Mouse (Mus musculus) embryonic fibroblast, embryonic 13.5 days (primary cell): ENCODE measurements around the gene Il11ra1.
A peak's percentile ranks its signal among the peaks of the same experiment; 100 is the strongest.
"Not testable (repeated sequence)": the region's sequence is repeated elsewhere in the genome, so short reads cannot be mapped to it uniquely, and the experiment has no call there.

Experiments
- CTCF ChIP-seq: IDR thresholded peaks from 2 replicates; pipeline ENCODE4 v1.5.1; 2011; ENCODE audit warnings: mild to moderate bottlenecking, control low read depth, low read length, moderate library complexity, borderline replicate concordance; ENCODE audit not compliant: insufficient read depth
- POLR2A ChIP-seq: IDR thresholded peaks from 2 replicates; pipeline ENCODE4 v1.6.1; 2011; ENCODE audit warnings: low read depth, mild to moderate bottlenecking, control low read depth, low read length, moderate library complexity

GRCm38 (mm10) chr4:41773502-41773901, 73.7 kb downstream of the Il11ra1 start:
- TF ChIP-seq CTCF: not testable (repeated sequence)
- peak; percentile 70 for TF ChIP-seq POLR2A
